Mouse (Mus musculus): Measurements from ENCODE around the gene Plekhh1.

- TF ChIP-seq CTCF (IDR thresholded peaks at IDR 0.05; ENCODE audit: control insufficient read depth, insufficient read depth, low read length) (no peak), POLR2A (IDR thresholded peaks at IDR 0.05; ENCODE audit: borderline replicate concordance, control insufficient read depth, low read depth, low read length) (no peak)
Measured at GRCm38 (mm10) chr12:79021902-79022301, 7.1 kb upstream of the Plekhh1 start.
